Mouse (Mus musculus): ENCODE data around the gene Rad1. TPM values are rescaled to one million over a fixed set of nuclear protein-coding genes. Genes with fewer than 3 reads are reported as not detected.
A peak's percentile ranks its signal among the peaks of the same experiment; 100 is the strongest.
"Not testable (repeated sequence)": the region's sequence is repeated elsewhere in the genome, so short reads cannot be mapped to it uniquely, and the experiment has no call there.

Rad1 gene
- total RNA-seq (2015) (14.9 and 17.1 TPM in 2 replicates), total RNA-seq (2017) (11.1 and 11.9 TPM in 2 replicates)

DNA sequence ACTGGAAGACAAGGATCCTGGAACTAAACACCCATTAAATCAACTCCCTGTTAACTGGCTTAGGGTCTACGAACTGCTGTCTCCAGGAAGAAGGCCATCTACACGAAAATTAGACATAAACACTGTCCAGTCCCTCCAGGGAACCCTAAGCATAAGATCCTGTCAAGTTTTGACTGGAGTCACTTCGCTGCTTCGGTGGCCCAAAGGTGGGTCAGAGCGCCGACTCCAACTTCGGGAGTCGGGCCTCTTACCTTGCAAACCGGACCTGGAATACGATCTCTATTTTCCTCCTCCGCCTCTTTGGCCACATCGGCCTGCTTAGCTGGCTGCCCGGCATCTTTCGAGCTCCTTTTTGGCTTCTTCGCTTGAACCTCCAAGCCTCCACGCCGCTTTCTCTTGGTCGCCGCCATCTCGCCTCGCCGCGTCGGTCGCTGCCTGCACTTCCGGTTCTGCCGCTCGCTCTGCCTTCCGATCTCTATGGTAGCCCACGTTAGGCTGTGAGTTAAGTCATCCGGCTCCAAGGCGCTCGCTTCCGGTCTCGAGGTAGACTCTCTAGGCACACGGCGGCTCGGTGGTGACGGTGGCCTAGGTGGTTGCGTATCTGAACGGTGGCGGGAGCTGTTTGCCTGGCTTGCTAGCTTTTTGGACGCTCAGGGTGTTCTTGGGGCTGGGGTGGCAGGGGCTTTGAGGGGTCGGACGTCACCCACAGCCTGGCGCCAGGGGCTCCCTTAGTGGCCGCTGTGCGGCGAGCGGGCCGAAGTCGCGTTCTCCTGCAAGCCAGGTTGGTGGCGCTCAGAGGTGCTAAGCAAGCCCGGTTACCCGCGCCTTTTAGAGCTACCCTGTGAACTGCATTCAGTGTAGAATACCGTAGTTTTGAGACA is at the start of gene Rad1, which contains the start of gene Brix1:
TSS of gene Rad1 (plus strand) at position 535 of the 881 bp plus-strand sequence.
TSS of gene Brix1 (minus strand) at position 464 of the 881 bp plus-strand sequence.
- ATAC-seq (ENCODE audit: poor library complexity, severe bottlenecking) = peak; percentile 99

DNA sequence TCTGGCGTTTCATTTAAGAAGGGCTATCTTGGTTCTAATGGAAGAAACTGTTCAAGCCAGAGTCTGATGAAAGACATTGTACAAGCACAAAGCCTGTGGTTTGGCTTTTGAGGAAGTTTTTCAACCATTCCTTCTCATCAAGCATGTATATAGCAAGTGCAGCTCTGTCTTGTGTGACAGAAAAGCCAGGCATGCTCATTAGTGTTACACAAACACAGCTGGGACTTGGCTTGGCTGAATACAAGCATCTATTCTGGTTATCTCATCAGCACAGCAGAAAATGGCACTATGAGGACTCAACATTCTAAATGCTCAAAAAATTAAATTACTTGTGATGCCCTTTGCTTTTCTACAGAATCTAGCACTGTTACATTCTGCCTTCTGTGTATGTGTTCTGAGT is 48.9 kb upstream of the Rad1 start:
- ATAC-seq (ENCODE audit: poor library complexity, severe bottlenecking) = peak; percentile 43; the same call in 1 of the 2 replicates

GRCm38 (mm10) chr15:10439963-10440362 is 45.9 kb upstream of the Rad1 start:
- no peak for ATAC-seq (ENCODE audit: poor library complexity, severe bottlenecking)

GRCm38 (mm10) chr15:10441493-10441892 is 44.3 kb upstream of the Rad1 start:
- ATAC-seq (ENCODE audit: poor library complexity, severe bottlenecking) = no peak

DNA sequence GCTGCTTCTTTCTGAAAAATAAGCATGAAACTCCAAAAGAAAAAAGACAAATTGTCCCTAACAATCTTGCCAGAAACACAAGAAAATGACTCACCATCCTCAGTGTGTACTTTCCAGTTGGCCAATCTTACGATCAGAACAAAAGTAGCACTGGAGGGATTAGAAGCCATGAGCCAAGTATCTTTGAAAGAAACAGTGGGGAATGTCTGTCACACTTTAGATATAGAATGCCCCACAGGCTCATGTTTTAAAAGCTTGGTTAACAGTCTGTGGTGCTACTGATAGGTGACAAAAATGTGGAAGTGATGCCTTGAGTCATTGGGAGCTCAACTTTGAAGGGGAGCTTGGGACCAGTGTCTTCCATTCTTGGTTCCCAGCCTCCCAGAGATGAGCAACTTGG is 43.5 kb upstream of the Rad1 start:
- no peak for ATAC-seq (ENCODE audit: poor library complexity, severe bottlenecking)

- no peak for ATAC-seq (ENCODE audit: poor library complexity, severe bottlenecking)
Observed at GRCm38 (mm10) chr15:10447102-10447501, 38.7 kb upstream of the Rad1 start.

DNA sequence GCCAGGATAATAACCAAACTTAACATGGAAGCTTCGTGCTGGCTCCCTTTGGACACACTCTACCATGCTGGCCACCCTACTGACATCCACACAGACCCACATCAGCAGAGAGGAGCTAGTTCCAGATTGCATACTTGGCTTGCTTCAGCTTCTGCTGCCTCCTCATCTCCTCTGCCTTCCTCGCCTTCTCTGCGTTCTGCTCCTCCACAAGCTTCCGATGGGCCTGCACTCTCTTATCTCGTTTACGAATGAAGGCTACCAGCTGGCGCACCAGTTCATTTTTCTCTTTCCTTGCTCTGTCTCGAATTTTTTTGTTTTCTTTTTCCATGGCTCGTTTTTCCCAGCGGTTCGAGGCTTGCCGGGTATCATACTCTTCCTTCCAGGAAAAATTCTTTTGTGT is 24.8 kb upstream of the Rad1 start:
- ATAC-seq (ENCODE audit: poor library complexity, severe bottlenecking) = no peak

DNA sequence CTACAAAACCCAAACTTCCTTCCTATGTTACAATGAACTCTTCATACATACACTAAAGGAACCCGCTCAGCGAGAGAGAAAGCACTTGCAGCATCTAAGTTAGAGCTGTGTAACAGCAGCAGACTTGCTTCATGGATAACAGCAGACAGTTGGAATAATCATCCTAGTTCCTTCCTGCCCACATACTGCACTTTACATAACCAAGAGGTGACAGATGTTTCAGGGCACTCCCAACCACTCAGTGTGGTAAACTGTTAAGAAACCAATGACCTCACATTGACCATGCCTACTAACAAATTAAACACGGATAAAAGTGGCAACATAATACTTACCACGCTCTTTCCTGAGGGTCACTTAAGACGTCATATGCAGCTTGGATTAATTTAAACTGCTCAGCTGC is 22.3 kb upstream of the Rad1 start:
- peak; percentile 49 for ATAC-seq (ENCODE audit: poor library complexity, severe bottlenecking)

GRCm38 (mm10) chr15:10464678-10465077 is 21.1 kb upstream of the Rad1 start:
- no peak for ATAC-seq (ENCODE audit: poor library complexity, severe bottlenecking)

DNA sequence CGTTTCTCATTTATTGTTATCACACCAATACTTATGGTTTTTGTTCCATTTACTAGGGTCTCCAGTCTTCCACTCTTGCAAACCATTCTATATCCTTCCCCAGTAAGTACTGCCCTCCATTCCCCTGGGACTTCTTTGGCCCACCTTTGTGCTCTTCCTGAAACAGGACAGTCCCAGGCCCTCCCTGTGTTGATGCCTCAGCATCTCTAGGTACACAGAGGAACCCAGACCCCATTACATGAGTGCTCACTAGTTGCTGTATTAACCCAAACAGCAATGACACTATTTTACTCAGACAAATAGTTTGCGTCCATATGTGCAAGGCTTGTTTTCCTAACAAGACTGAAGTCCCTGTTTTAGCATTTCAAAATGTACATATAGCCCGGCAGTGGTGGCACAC is 17.1 kb upstream of the Rad1 start:
- ATAC-seq (ENCODE audit: poor library complexity, severe bottlenecking) = no peak

DNA sequence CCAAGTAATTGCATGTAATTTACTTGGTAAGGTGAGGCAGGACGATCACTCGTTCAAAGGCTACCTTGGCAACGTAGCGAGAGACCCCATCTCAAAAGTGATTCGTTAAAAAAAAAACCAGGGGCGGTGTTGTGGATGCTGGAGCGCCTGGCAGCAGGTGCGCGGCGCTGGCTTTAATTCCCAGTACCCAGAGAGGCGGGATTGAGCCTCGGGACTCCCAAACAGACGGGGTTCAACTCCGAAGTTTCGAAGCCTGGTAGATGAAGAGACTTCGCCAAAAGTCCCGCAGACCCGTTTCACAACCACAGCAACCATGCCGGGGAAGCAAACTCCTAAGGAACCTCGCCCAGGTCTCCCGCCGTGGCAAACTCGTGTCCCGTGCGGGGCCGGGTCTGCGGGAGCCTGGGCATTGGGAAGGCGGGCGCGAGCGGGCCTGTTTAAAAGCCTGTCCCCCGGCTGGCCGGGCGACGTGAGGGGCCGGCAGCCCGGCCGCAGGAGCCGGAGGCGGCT is 16.1 kb upstream of the Rad1 start:
- ATAC-seq (ENCODE audit: poor library complexity, severe bottlenecking) = peak; percentile 19

DNA sequence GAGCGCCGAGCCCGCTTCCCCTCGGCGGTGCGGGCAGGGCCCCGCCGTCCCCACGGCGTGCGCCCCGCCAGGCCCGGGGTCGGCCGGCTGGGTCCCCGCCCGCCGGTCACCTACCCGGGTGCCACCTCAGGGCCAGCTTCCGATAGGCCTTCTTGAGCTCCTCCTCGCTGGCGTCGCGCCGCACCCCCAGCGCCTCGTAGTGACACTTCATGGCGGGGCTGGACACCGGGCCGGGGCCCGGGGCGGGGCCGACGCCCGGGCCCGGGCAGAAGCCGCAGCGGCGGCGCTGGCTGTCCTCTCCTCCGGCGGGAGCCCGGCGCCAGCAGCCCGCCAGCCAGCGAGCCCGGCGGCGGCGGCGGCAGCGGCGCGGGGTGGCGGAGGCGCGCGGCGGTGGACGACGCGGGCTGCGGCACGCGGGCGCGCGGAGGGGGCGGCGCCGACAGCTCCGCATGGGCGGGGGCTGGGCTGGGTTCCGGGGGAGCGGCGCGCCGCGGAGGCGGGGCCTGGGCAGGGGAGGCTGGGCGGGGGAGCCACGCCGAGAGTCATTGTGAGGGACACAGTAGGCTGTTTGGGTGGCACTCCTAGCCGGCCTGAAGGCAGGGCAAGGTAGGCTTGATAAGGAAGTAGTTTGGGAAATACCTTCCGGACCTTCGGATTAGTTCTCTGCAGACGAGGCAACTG is 15.5 kb upstream of the Rad1 start, which contains the start of gene Dnajc21:
TSS of gene Dnajc21 (minus strand) at position 366 of the 681 bp plus-strand sequence.
- peak; percentile 92 for ATAC-seq (ENCODE audit: poor library complexity, severe bottlenecking)

- ATAC-seq (ENCODE audit: poor library complexity, severe bottlenecking) = no peak
Observed at GRCm38 (mm10) chr15:10470941-10471340, 14.9 kb upstream of the Rad1 start.

DNA sequence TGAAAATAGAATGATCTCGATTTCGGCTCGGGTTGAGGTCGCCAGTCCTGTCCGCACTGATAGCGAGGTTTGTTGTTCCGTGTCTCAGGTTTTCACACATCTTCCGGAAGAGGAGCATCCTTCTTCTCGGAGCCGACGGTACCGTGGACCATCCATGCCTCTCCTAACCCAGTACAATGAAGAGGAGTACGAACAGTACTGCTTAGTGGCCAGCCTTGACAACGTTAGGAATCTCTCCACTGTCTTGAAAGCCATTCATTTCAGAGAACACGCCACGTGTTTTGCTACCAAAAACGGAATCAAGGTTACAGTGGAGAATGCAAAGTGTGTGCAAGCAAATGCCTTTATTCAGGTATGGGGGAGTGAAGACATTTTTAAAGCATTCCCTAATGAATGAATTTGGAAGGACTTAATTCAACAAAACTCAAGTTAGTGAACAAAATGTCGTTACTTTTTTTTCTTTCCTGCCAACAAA is 584 bp downstream of the Rad1 start:
- peak; percentile 24 for ATAC-seq (ENCODE audit: poor library complexity, severe bottlenecking)

GRCm38 (mm10) chr15:10487246-10487645 is 1.4 kb downstream of the Rad1 start:
- no peak for ATAC-seq (ENCODE audit: poor library complexity, severe bottlenecking)

GRCm38 (mm10) chr15:10490101-10490500 is 4.3 kb downstream of the Rad1 start:
- no peak for ATAC-seq (ENCODE audit: poor library complexity, severe bottlenecking)

- ATAC-seq (ENCODE audit: poor library complexity, severe bottlenecking) = no peak
Observed at GRCm38 (mm10) chr15:10495944-10496343, 10.1 kb downstream of the Rad1 start.

DNA sequence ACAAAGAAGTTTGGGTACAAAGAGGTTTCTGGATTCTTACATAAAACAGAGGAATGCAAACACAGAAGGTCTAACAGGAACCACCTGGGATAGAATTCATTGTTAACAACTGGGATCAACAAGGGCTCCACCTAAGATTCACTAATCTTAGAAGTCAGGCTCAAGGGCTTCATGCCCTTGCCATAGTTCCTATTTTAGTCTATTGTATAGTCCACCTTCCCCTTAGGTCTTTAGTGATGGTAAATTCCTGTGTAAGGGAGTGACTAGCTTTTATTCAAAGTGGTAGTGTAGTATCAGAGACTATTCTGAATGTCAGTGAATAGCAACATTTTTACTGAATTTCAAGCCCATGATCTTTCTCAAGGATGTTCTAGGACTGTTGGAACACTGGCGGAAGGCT is 10.9 kb downstream of the Rad1 start:
- not testable (repeated sequence) for ATAC-seq (ENCODE audit: poor library complexity, severe bottlenecking)

GRCm38 (mm10) chr15:10499593-10499992 is 13.8 kb downstream of the Rad1 start:
- no peak for ATAC-seq (ENCODE audit: poor library complexity, severe bottlenecking)

GRCm38 (mm10) chr15:10500035-10500434 is 14.2 kb downstream of the Rad1 start:
- ATAC-seq (ENCODE audit: poor library complexity, severe bottlenecking) = no peak

Measured in megakaryocyte, adult 5-6 weeks (primary cell).